Mouse (Mus musculus): ENCODE data around the gene Erbb3.
"Not testable (repeated sequence)": the region's sequence is repeated elsewhere in the genome, so short reads cannot be mapped to it uniquely, and the experiment has no call there.

Gene Erbb3

GRCm38 (mm10) chr10:128556286-128556685, 33.2 kb downstream of the Erbb3 start:
- DNase-seq, result no peak

GRCm38 (mm10) chr10:128555567-128555966, 33.9 kb downstream of the Erbb3 start:
- not testable (repeated sequence) for DNase-seq

GRCm38 (mm10) chr10:128550144-128550823, 39.2 kb downstream of the Erbb3 start:
- not testable (repeated sequence) for DNase-seq

GRCm38 (mm10) chr10:128549682-128550057, 39.8 kb downstream of the Erbb3 start:
- peak; percentile 43 to 54 for DNase-seq

GRCm38 (mm10) chr10:128548947-128549681, 40.3 kb downstream of the Erbb3 start, which contains the start of gene Rpl41:
Gene Rpl41 (minus strand): TSS chr10:128549305.
- DNase-seq, result peak; percentile 92 to 96

GRCm38 (mm10) chr10:128548051-128548791, 41.2 kb downstream of the Erbb3 start:
- peak in 1 of 2 experiments; percentile 61 for DNase-seq

GRCm38 (mm10) chr10:128547361-128548032, 42.0 kb downstream of the Erbb3 start, which contains the start of gene Zc3h10:
Gene Zc3h10 (minus strand): TSS chr10:128547774.
- peak; percentile 92 to 97 for DNase-seq

GRCm38 (mm10) chr10:128546787-128547186, 42.7 kb downstream of the Erbb3 start:
- no peak for DNase-seq

- DNase-seq, result peak in 1 of 2 experiments; percentile 21
Measured at GRCm38 (mm10) chr10:128546361-128546760, 43.1 kb downstream of the Erbb3 start.

GRCm38 (mm10) chr10:128545570-128545898, 43.9 kb downstream of the Erbb3 start:
- no peak for DNase-seq

GRCm38 (mm10) chr10:128544674-128545569, 44.5 kb downstream of the Erbb3 start:
- DNase-seq, result no peak

- no peak for DNase-seq
Measured at GRCm38 (mm10) chr10:128544151-128544657, 45.2 kb downstream of the Erbb3 start.

- no peak for DNase-seq
Measured at GRCm38 (mm10) chr10:128543100-128543499, 46.4 kb downstream of the Erbb3 start.

- no peak for DNase-seq
Measured at GRCm38 (mm10) chr10:128538340-128538870, 51.0 kb downstream of the Erbb3 start.

GRCm38 (mm10) chr10:128536266-128536940, 53.0 kb downstream of the Erbb3 start:
- DNase-seq, result peak; percentile 88 to 91

GRCm38 (mm10) chr10:128535624-128536265, 53.7 kb downstream of the Erbb3 start:
- no peak for DNase-seq

GRCm38 (mm10) chr10:128535206-128535605, 54.2 kb downstream of the Erbb3 start:
- no peak for DNase-seq

- DNase-seq, result no peak
Measured at GRCm38 (mm10) chr10:128526366-128527356, 62.8 kb downstream of the Erbb3 start.
